Mouse (Mus musculus): ENCODE results near the gene Atxn1l.

Gene Atxn1l

DNA sequence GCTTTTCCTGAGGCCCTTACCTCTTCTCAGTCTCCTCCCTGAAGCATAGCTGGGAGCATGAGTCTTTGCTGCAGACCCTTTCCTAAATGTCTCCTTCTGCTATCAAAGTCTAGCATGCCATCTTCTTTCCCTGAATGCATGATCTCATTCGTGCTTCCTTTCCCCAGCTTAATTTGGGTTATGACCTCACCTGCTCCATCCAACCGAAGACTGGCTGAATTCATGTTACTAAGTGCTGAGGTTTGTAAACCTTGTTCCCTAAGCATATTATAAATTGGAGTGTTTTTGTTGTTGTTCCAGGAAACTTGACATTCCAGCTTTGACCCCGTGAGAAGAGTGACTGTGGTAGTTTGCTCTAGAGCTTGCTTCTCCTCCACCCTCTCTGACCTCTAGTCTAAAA, 3.5 kb downstream of the Atxn1l start:
- in situ Hi-C loops (cut with MboI, MseI) = no loop called here

GRCm38 (mm10) chr8:109731012-109731411, 6.5 kb downstream of the Atxn1l start:
- in situ Hi-C loops (cut with MboI, MseI) = no loop called here

GRCm38 (mm10) chr8:109725106-109725505, 12.4 kb downstream of the Atxn1l start:
- in situ Hi-C loops (cut with MboI, MseI) = no loop called here

GRCm38 (mm10) chr8:109714961-109715360, 22.6 kb downstream of the Atxn1l start:
- in situ Hi-C loops (cut with MboI, MseI) = no loop called here

DNA sequence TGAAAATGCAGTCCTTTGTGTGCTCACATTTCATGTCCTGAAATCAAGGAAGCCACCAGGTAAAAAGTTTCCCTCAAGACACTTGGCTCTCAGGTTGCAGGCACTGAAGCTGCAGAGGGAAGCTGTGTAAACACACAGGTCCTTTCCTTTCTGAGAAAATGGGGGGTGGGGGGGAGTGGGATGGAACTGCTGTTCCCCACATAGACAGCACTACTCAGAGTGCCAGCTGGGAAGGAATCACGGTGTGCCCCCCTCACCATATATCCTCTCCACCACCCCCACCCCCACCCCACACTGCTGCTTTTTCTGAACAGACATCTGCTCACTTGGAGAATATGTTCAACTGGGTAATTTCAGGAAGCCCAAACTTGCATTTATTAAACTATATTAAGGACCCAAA, 25.0 kb downstream of the Atxn1l start:
- in situ Hi-C loops (cut with MboI, MseI) = no loop called here

GRCm38 (mm10) chr8:109707921-109708320, 29.6 kb downstream of the Atxn1l start:
- in situ Hi-C loops (cut with MboI, MseI) = no loop called here

GRCm38 (mm10) chr8:109706874-109707237, 30.7 kb downstream of the Atxn1l start:
- in situ Hi-C loops (cut with MboI, MseI) = no loop called here

- in situ Hi-C loops (cut with MboI, MseI) = no loop called here
Measured at GRCm38 (mm10) chr8:109706076-109706873, 31.3 kb downstream of the Atxn1l start.

GRCm38 (mm10) chr8:109705320-109706075, 32.0 kb downstream of the Atxn1l start, which contains the start of gene Zfp821:
Zfp821 (plus strand) TSS chr8:109705546.
- in situ Hi-C loops (cut with MboI, MseI) = no loop called here

DNA sequence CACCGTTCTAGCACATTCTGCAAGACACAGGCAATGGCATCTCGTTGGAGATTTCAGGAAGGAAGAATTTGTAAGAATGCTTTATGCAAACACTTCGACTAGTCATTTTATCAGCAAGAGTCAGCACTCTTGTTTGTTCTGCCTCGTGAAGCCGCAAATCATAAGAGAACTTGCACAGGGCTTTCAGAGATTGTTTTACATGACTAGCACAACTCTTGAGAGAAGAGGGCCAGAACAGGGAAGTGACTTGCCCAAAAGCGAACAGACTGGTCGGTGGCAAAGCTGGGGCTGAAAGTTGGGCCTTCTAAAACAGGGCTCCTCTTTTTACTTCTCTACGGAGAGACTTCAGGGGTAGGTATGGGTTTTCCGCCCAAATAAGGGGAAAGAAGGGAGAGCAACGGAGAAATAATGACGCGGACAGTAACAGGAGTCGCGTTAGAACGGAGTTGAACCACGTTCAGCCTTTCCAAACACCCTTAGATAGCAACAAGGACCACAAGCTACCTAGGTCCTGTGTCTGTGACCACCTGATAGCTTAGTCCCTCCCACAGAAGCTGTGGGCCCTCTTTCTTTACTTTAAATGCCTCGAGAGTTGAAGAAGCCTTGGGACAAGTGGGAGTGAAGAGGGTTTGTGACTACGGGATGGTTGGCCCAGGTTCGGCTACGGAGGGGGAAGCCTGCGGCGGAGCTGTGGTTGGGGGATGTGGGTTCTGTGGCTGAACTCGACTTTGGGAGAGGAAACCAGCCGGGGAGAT, 32.8 kb downstream of the Atxn1l start:
- in situ Hi-C loops (cut with MboI, MseI) = no loop called here

DNA sequence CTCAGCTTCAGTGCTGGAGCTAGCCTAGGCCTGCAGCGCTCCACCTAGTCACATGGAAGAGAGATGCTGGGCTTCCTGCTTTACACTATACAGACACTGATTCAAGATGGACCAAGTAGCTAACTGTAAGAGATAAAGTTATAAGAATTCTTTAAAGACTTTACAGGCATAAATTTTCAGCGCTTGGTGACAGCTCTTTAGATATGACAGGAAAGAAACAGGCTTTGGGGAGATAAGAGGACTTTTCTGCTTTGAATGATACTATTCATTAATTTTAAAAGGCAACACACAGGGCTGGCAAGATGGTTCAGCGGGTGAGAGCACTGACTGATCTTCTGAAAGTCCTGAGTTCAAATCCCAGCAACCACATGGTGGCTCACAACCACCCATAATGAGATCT, 39.1 kb downstream of the Atxn1l start:
- in situ Hi-C loops (cut with MboI, MseI) = loop anchor here (5.0 kb wide), 1 partner anchor 84 kb away; no protein-coding TSS in a partner anchor

DNA sequence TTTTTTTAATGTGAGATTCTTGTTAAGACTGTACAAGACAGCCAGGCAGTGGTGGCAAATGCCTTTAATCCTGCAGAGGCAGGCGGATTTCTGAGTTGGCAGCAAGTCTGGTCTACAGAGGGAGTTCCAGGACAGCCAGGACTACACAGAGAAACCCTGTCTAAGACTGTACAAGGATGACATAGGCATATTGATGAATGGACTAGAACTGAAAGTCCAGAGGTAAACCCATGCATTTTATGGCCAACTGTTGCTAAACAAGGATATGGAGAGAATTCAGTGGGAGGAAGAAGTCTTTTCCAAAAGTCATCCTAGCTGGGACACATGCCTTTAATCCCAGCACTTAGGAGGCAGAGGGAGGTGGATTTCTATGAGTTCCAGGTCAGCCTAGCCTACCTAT, 39.8 kb downstream of the Atxn1l start:
- in situ Hi-C loops (cut with MboI, MseI) = loop anchor here (5.0 kb wide), 1 partner anchor 85 kb away; no protein-coding TSS in a partner anchor

- in situ Hi-C loops (cut with MboI, MseI) = loop anchor here (5.0 kb wide), 2 partner anchors 43 to 87 kb away; partner anchors contain the start of genes Atxn1l and Dhodh
Measured at GRCm38 (mm10) chr8:109694154-109694553, 43.4 kb downstream of the Atxn1l start.

GRCm38 (mm10) chr8:109693146-109693900, 44.2 kb downstream of the Atxn1l start, which contains the start of gene Ist1:
Ist1 (minus strand) TSS chr8:109693260.
- in situ Hi-C loops (cut with MboI, MseI) = loop anchor here (5.0 kb wide), 2 partner anchors 44 to 86 kb away; partner anchors contain the start of genes Atxn1l and Dhodh

GRCm38 (mm10) chr8:109692443-109693145, 44.9 kb downstream of the Atxn1l start:
- in situ Hi-C loops (cut with MboI, MseI) = loop anchor here (5.0 kb wide), 2 partner anchors 45 to 85 kb away; partner anchors contain the start of genes Atxn1l and Dhodh

DNA sequence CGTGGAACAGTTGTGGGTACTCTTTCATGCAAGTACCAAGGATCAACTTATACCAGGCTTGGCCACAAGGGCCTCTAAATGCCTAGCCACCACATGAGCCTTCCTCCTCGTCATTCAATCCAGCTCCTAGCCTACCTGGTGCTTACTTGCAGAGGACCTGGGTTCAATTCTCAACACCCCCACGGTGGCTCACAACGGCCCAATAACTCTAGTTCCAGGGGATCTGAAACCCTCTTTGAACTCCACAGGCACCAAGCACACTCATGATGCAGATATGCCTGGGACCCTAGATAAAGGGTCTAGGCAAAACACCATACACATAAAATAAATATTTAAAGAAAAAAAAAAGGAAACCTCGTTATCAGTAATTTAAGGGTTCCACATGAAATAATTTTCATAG, 45.8 kb downstream of the Atxn1l start:
- in situ Hi-C loops (cut with MboI, MseI) = loop anchor here (5.0 kb wide), 2 partner anchors 46 to 84 kb away; partner anchors contain the start of genes Atxn1l and Dhodh

DNA sequence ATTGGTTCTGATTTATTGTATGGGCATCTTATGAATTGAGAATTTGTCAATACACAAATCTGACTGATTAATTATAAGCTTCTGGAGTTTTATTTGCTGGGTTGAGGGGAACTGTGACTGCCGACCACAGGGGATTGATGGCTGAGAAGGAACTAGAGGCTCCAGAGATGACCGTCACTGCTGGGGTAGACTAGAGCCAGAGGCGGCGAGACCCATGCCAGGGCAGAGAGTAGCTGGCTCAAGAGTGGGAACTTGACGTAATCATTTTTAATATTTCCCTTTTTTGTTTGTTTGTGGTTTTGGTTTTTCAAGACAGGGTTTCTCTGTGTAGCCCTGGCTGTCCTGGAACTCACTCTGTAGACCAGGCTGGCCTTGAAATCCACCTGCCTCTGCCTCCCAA, 50.3 kb downstream of the Atxn1l start:
- in situ Hi-C loops (cut with MboI, MseI) = no loop called here

- in situ Hi-C loops (cut with MboI, MseI) = no loop called here
Measured at GRCm38 (mm10) chr8:109682120-109682519, 55.4 kb downstream of the Atxn1l start.

DNA sequence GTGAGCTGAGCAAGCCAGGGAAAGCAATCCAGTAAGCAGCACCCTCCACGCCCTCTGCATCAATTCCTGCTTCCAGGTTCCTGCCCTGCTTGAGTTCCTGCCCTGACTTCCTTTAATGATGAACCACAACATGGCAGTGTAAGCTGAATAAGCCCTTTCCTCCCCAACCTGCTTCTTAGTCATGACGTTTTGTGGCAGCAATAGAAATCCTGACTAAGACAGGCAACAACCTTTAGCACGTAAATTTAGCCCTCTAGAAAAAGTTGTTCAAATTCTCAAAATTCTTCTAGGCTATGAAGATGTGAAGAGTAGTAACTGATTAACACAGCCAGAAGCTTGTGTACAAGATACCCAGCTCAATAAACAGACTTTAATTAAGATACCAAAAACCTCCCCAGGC, 56.0 kb downstream of the Atxn1l start:
- in situ Hi-C loops (cut with MboI, MseI) = no loop called here
